Mouse (Mus musculus) stomach, postnatal 0 days (tissue): Measurements from ENCODE around the gene Pgap3.

Source experiments
- CTCF ChIP-seq: IDR thresholded peaks from 2 replicates; pipeline ENCODE4 v1.5.1; 2016; ENCODE audit warnings: antibody characterized with exemption, low read depth, mild to moderate bottlenecking, moderate library complexity
- EP300 ChIP-seq: optimal IDR thresholded peaks from 2 replicates; pipeline ENCODE3; 2016; ENCODE audit warnings: antibody characterized with exemption

GRCm38 (mm10) chr11:98438331-98439158 lies 38.3 kb upstream of the Pgap3 start, which contains the start of gene Mien1:
- TF ChIP-seq CTCF, result peak; percentile 98
- TF ChIP-seq EP300, result no peak
